17 mouse cellular contexts compared by ENCODE assay signal in the genomic region with DNA sequence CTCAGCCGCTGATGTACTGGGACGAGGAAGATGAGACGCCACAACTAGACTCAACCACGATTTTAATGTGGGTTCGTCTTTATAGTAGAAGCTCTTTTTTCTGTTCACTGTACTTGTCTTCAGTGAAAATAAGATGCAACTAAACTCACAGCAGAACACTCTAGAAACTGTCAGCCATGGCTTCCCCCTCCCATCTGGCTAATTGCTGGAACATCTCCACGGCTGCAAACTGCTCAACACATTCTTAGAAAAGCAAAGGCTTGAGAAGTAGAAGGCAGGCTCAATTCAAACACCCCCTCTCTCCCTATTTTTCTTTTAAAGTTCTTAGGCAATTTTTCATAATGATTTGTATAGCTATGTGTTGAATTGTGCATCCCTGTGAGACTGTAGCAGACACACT. TPM values are rescaled to one million over a fixed set of nuclear protein-coding genes. Genes with fewer than 3 reads are reported as not detected.
A peak's percentile ranks its signal among the peaks of the same experiment; 100 is the strongest.
DNase-seq lines count a peak whose midpoint lies in the region; ATAC-seq and TF ChIP-seq lines count a peak whose summit lies in the region.
"Had no signal": no experiment of that assay in that cellular context is flagged by ENCODE, and none has a peak within 500 bp of the region (broad histone marks: within the 10 kb centered on the region; RNA-seq: fewer than 3 reads in every experiment).

No protein-coding gene starts in this region.

- H3K4me1 ChIP-seq in intestine, postnatal 0 days (replicated peaks; ENCODE audit: control insufficient read depth, insufficient read depth, low read length) = no peaks in the 10 kb centered on the region
- no peaks in the 10 kb centered on the region for H3K4me1 ChIP-seq in heart, adult 2 months (ENCODE audit: control insufficient read depth, insufficient read depth, low read length)
- H3K4me1 ChIP-seq: embryonic facial prominence, embryonic 15.5 days; forebrain, embryonic 13.5 days had no signal

- H3K4me2 ChIP-seq in intestine, postnatal 0 days (replicated peaks; ENCODE audit: low read depth) = no peak overlapping the region
- H3K4me2 ChIP-seq: embryonic facial prominence, embryonic 15.5 days; forebrain, embryonic 13.5 days; liver, embryonic 15.5 days had no signal

- no peak for DNase-seq in frontal cortex, postnatal 25 days (ENCODE audit: low spot score in 2 of 2)
- peak; percentile 36 to 82 for DNase-seq in frontal cortex, postnatal 36 days (ENCODE audit: low spot score in 2 of 2)
- DNase-seq in left cerebral cortex, adult 2 months (ENCODE audit: extremely low spot score in 1 of 2, low spot score in 2 of 2) = peak; percentile 31 to 40
- peak; percentile 57 to 63 for DNase-seq in right cerebral cortex, postnatal 36 days (ENCODE audit: low spot score in 2 of 2)
- DNase-seq in heart, adult 2 months = no peak
- no peak for DNase-seq in lung, postnatal 4 days
- DNase-seq: adrenal gland, postnatal 14 days; cerebellum, postnatal 10 days; embryo, embryonic 11 days; gastrocnemius, postnatal 14 days had no signal

- WGBS in intestine, postnatal 0 days = 87% methylated on average over 6 of the region's 6 CpGs
- WGBS in heart, adult 2 months = 91% methylated on average over 6 of the region's 6 CpGs

- no peak overlapping the region for H3K4me3 ChIP-seq in left cerebral cortex, adult 2 months
- no peak overlapping the region for H3K4me3 ChIP-seq in intestine, postnatal 0 days (ENCODE audit: low read depth, low read length)
- H3K4me3 ChIP-seq in heart, adult 2 months = no peak overlapping the region
- H3K4me3 ChIP-seq: embryonic facial prominence, embryonic 15.5 days; forebrain, embryonic 13.5 days; liver, embryonic 15.5 days had no signal

- H3K9me3 ChIP-seq in intestine, postnatal 0 days (ENCODE audit: control insufficient read depth) = no peaks in the 10 kb centered on the region
- H3K9me3 ChIP-seq: embryonic facial prominence, embryonic 15.5 days; forebrain, embryonic 13.5 days; liver, embryonic 15.5 days had no signal

- no peak for TF ChIP-seq POLR2A in heart, adult 2 months (IDR thresholded peaks at IDR 0.05; ENCODE audit: insufficient read depth, low read depth, low read length)

- no peaks in the 10 kb centered on the region for H3K79me2 ChIP-seq in heart, adult 2 months (replicated peaks; ENCODE audit: control insufficient read depth, insufficient read depth, low read length)

- H3K36me3 ChIP-seq in intestine, postnatal 0 days (ENCODE audit: control insufficient read depth, insufficient read depth) = peaks cover 12% of the 10 kb centered on the region; the same call in 1 of the 2 replicates
- H3K36me3 ChIP-seq in heart, adult 2 months (ENCODE audit: control insufficient read depth, insufficient read depth, low read length) = no peaks in the 10 kb centered on the region

- H3K27ac ChIP-seq in left cerebral cortex, adult 2 months = no peak overlapping the region
- no peak overlapping the region for H3K27ac ChIP-seq in intestine, postnatal 0 days (ENCODE audit: low read depth, low read length)
- H3K27ac ChIP-seq in heart, adult 2 months = no peak overlapping the region
- H3K27ac ChIP-seq: embryonic facial prominence, embryonic 15.5 days; forebrain, embryonic 13.5 days; liver, embryonic 15.5 days had no signal

- no peak for TF ChIP-seq CTCF in left cerebral cortex, adult 2 months (IDR thresholded peaks at IDR 0.05)
- no peak for TF ChIP-seq CTCF in intestine, postnatal 0 days (IDR thresholded peaks at IDR 0.05; ENCODE audit: low read depth)
- no peak for TF ChIP-seq CTCF in heart, adult 2 months (IDR thresholded peaks at IDR 0.05)

- TF ChIP-seq EP300 in heart, adult 2 months (IDR thresholded peaks at IDR 0.05; ENCODE audit: insufficient read depth, low read depth, low read length) = no peak

- no peaks in the 10 kb centered on the region for H3K27me3 ChIP-seq in intestine, postnatal 0 days (replicated peaks; ENCODE audit: control insufficient read depth, insufficient read depth, low read length)
- H3K27me3 ChIP-seq in heart, adult 2 months (ENCODE audit: control insufficient read depth, insufficient read depth, low read length) = no peaks in the 10 kb centered on the region
- H3K27me3 ChIP-seq: embryonic facial prominence, embryonic 15.5 days; forebrain, embryonic 13.5 days; liver, embryonic 15.5 days had no signal

- intact Hi-C loops in left cerebral cortex, adult 2 months (cut with DNase I) = no loop called here
- intact Hi-C loops in heart, adult 2 months (cut with DNase I) = no loop called here

- peak; percentile 69 for ATAC-seq in frontal cortex, adult (ENCODE audit: low TSS enrichment)
- no peak for ATAC-seq in intestine, postnatal 0 days
- ATAC-seq: forebrain, embryonic 13.5 days; lung, postnatal 0 days; midbrain, embryonic 16.5 days had no signal

- no peak overlapping the region for H3K9ac ChIP-seq in intestine, postnatal 0 days (ENCODE audit: low read depth, low read length)
- H3K9ac ChIP-seq in heart, adult 2 months (ENCODE audit: low read depth, low read length) = no peak overlapping the region
- H3K9ac ChIP-seq: embryonic facial prominence, embryonic 15.5 days; forebrain, embryonic 13.5 days; liver, embryonic 15.5 days had no signal

RNA-seq across cellular contexts. Expression of gene Prdm2, which starts 29.7 kb away (rescaled TPM):
- total RNA-seq in left cerebral cortex, adult 2 months (2021) = 10 to 100 TPM; 43.3 to 49.2 TPM
- polyA plus RNA-seq in intestine, postnatal 0 days (2015; fragmentation: Nextera tagmentation; extraction: Ambion mirVana) = 4.0 and 4.6 TPM in 2 replicates
- total RNA-seq in heart, adult 2 months (2021) = 10 to 100 TPM; 20.1 to 22.0 TPM
- 9.3 and 12.4 TPM in 2 replicates for polyA plus RNA-seq in heart, adult 2 months (2012; rRNA removed)

Comparison
In these comparisons a context has a peak if more than half of its experiments do, and no peak if none do; other contexts are left out.
1. DNase-seq: peak in frontal cortex, postnatal 36 days (2 of 2), left cerebral cortex, adult 2 months (2 of 2) and right cerebral cortex, postnatal 36 days (2 of 2); none in frontal cortex, postnatal 25 days (0 of 2), heart, adult 2 months (0 of 2) and lung, postnatal 4 days (0 of 2).